Mouse (Mus musculus): ENCODE data around the gene Fsip1. TPM values are rescaled to one million over a fixed set of nuclear protein-coding genes. Genes with fewer than 3 reads are reported as not detected.

Gene Fsip1
- polyA plus RNA-seq, 1 experiment from 2014 or later = not detected

- no peak for ATAC-seq (ENCODE audit: extremely low read depth, insufficient number of reproducible peaks, low FRiP score, low TSS enrichment)
Observed at GRCm38 (mm10) chr2:118248966-118249365, 7.8 kb downstream of the Fsip1 start.

GRCm38 (mm10) chr2:118248016-118248415 lies 8.8 kb downstream of the Fsip1 start:
- Histone ChIP-seq H3K4me1 (no peaks in the 10 kb centered on the region), H3K27ac (replicated peaks) (no peak overlapping the region), H3K36me3 (no peaks in the 10 kb centered on the region), H3K27me3 (replicated peaks) (peaks cover 7% of the 10 kb centered on the region), H3K9ac (no peak overlapping the region), H3K4me3 (no peak overlapping the region), H3K9me3 (no peaks in the 10 kb centered on the region), H3K4me2 (no peak overlapping the region)
- ATAC-seq (ENCODE audit: extremely low read depth, insufficient number of reproducible peaks, low FRiP score, low TSS enrichment) = no peak
- WGBS = 30% methylated on average over 2 of the region's 2 CpGs

More at GRCm38 (mm10) chr2:118248966-118249365, 7.8 kb downstream of the Fsip1 start:
- Histone ChIP-seq H3K27me3 (replicated peaks) (peaks cover 9% of the 10 kb centered on the region), H3K9me3 (no peaks in the 10 kb centered on the region), H3K4me1 (no peaks in the 10 kb centered on the region), H3K9ac (no peak overlapping the region), H3K4me3 (no peak overlapping the region), H3K4me2 (no peak overlapping the region), H3K27ac (replicated peaks) (no peak overlapping the region), H3K36me3 (no peaks in the 10 kb centered on the region)
- 62% methylated on average over 12 of the region's 12 CpGs for WGBS

- Histone ChIP-seq H3K27ac (replicated peaks) (no peak overlapping the region), H3K27me3 (replicated peaks) (peaks cover 8% of the 10 kb centered on the region), H3K4me1 (no peaks in the 10 kb centered on the region), H3K9ac (no peak overlapping the region), H3K4me2 (no peak overlapping the region), H3K4me3 (no peak overlapping the region), H3K9me3 (no peaks in the 10 kb centered on the region), H3K36me3 (no peaks in the 10 kb centered on the region)
- no peak for ATAC-seq (ENCODE audit: extremely low read depth, insufficient number of reproducible peaks, low FRiP score, low TSS enrichment)
- WGBS = 11% methylated on average over 10 of the region's 10 CpGs
Observed at GRCm38 (mm10) chr2:118245914-118246313, 10.9 kb downstream of the Fsip1 start.

GRCm38 (mm10) chr2:118236196-118236595 lies 20.6 kb downstream of the Fsip1 start:
- no peak overlapping the region for H3K4me3 ChIP-seq
- 76% methylated on average over 7 of the region's 7 CpGs for WGBS

GRCm38 (mm10) chr2:118235614-118236013 lies 21.2 kb downstream of the Fsip1 start:
- Histone ChIP-seq H3K4me2 (no peak overlapping the region), H3K9ac (no peak overlapping the region), H3K27ac (replicated peaks) (no peak overlapping the region), H3K36me3 (no peaks in the 10 kb centered on the region), H3K9me3 (no peaks in the 10 kb centered on the region), H3K4me3 (no peak overlapping the region), H3K4me1 (no peaks in the 10 kb centered on the region), H3K27me3 (replicated peaks) (peaks cover 34% of the 10 kb centered on the region)
- 81% methylated on average over 3 of the region's 3 CpGs for WGBS
- no peak for ATAC-seq (ENCODE audit: extremely low read depth, insufficient number of reproducible peaks, low FRiP score, low TSS enrichment)

More at GRCm38 (mm10) chr2:118236196-118236595, 20.6 kb downstream of the Fsip1 start:
- Histone ChIP-seq H3K9me3 (no peaks in the 10 kb centered on the region), H3K27ac (replicated peaks) (no peak overlapping the region), H3K9ac (no peak overlapping the region), H3K4me1 (no peaks in the 10 kb centered on the region), H3K4me2 (no peak overlapping the region), H3K36me3 (no peaks in the 10 kb centered on the region), H3K27me3 (replicated peaks) (peaks cover 38% of the 10 kb centered on the region)
- no peak for ATAC-seq (ENCODE audit: extremely low read depth, insufficient number of reproducible peaks, low FRiP score, low TSS enrichment)

- Histone ChIP-seq H3K27me3 (replicated peaks) (peaks cover 10% of the 10 kb centered on the region; the same call in 1 of the 2 replicates), H3K9me3 (no peaks in the 10 kb centered on the region), H3K4me3 (no peak overlapping the region), H3K27ac (replicated peaks) (no peak overlapping the region), H3K36me3 (no peaks in the 10 kb centered on the region), H3K9ac (no peak overlapping the region), H3K4me2 (no peak overlapping the region), H3K4me1 (no peaks in the 10 kb centered on the region)
- no peak for ATAC-seq (ENCODE audit: extremely low read depth, insufficient number of reproducible peaks, low FRiP score, low TSS enrichment)
- 26% methylated on average over 3 of the region's 3 CpGs for WGBS
Observed at GRCm38 (mm10) chr2:118230544-118230943, 26.2 kb downstream of the Fsip1 start.

GRCm38 (mm10) chr2:118228486-118229079 lies 28.2 kb downstream of the Fsip1 start:
- Histone ChIP-seq H3K4me1 (no peaks in the 10 kb centered on the region), H3K36me3 (no peaks in the 10 kb centered on the region), H3K9ac (no peak overlapping the region), H3K9me3 (no peaks in the 10 kb centered on the region), H3K4me2 (no peak overlapping the region), H3K27me3 (replicated peaks) (peaks cover 7% of the 10 kb centered on the region; the same call in 1 of the 2 replicates), H3K27ac (replicated peaks) (no peak overlapping the region), H3K4me3 (no peak overlapping the region)
- WGBS = 82% methylated on average over 4 of the region's 4 CpGs
- ATAC-seq (ENCODE audit: extremely low read depth, insufficient number of reproducible peaks, low FRiP score, low TSS enrichment) = no peak

- Histone ChIP-seq H3K36me3 (no peaks in the 10 kb centered on the region), H3K9me3 (no peaks in the 10 kb centered on the region), H3K4me1 (no peaks in the 10 kb centered on the region), H3K4me3 (no peak overlapping the region), H3K27me3 (replicated peaks) (peaks cover 17% of the 10 kb centered on the region; the same call in 1 of the 2 replicates), H3K27ac (replicated peaks) (no peak overlapping the region), H3K4me2 (no peak overlapping the region), H3K9ac (no peak overlapping the region)
- no peak for ATAC-seq (ENCODE audit: extremely low read depth, insufficient number of reproducible peaks, low FRiP score, low TSS enrichment)
- 66% methylated on average over 10 of the region's 10 CpGs for WGBS
Observed at GRCm38 (mm10) chr2:118225316-118226041, 31.3 kb downstream of the Fsip1 start.

- H3K36me3 ChIP-seq = no peaks in the 10 kb centered on the region
- no peak overlapping the region for H3K27ac ChIP-seq (replicated peaks)
- no peaks in the 10 kb centered on the region for H3K9me3 ChIP-seq
- H3K4me1 ChIP-seq = no peaks in the 10 kb centered on the region
- WGBS = 64% methylated on average over 4 of the region's 4 CpGs
- no peak overlapping the region for H3K4me2 ChIP-seq
- ATAC-seq (ENCODE audit: extremely low read depth, insufficient number of reproducible peaks, low FRiP score, low TSS enrichment) = no peak
- no peak overlapping the region for H3K9ac ChIP-seq
- H3K4me3 ChIP-seq = no peak overlapping the region
- H3K27me3 ChIP-seq (replicated peaks) = peaks cover 14% of the 10 kb centered on the region
Observed at GRCm38 (mm10) chr2:118217993-118218595, 38.7 kb downstream of the Fsip1 start.

- H3K36me3 ChIP-seq = no peaks in the 10 kb centered on the region
- no peaks in the 10 kb centered on the region for H3K4me1 ChIP-seq
- 58% methylated on average over 5 of the region's 5 CpGs for WGBS
- H3K4me3 ChIP-seq = no peak overlapping the region
- H3K27ac ChIP-seq (replicated peaks) = no peak overlapping the region
- no peak overlapping the region for H3K9ac ChIP-seq
- H3K9me3 ChIP-seq = no peaks in the 10 kb centered on the region
- ATAC-seq (ENCODE audit: extremely low read depth, insufficient number of reproducible peaks, low FRiP score, low TSS enrichment) = no peak
- peaks cover 72% of the 10 kb centered on the region for H3K27me3 ChIP-seq (replicated peaks)
- no peak overlapping the region for H3K4me2 ChIP-seq
Observed at GRCm38 (mm10) chr2:118209712-118210111, 47.1 kb downstream of the Fsip1 start.

GRCm38 (mm10) chr2:118208651-118209050 lies 48.1 kb downstream of the Fsip1 start:
- Histone ChIP-seq H3K9ac (no peak overlapping the region), H3K4me2 (no peak overlapping the region), H3K9me3 (no peaks in the 10 kb centered on the region), H3K27ac (replicated peaks) (no peak overlapping the region), H3K36me3 (no peaks in the 10 kb centered on the region), H3K27me3 (replicated peaks) (peaks cover 77% of the 10 kb centered on the region), H3K4me1 (peaks cover 8% of the 10 kb centered on the region), H3K4me3 (no peak overlapping the region)
- no peak for ATAC-seq (ENCODE audit: extremely low read depth, insufficient number of reproducible peaks, low FRiP score, low TSS enrichment)
- 43% methylated on average over 5 of the region's 5 CpGs for WGBS

Data from heart, embryonic 13.5 days (tissue).